Mouse (Mus musculus): ENCODE data around the gene Tnks2.
"Not testable (repeated sequence)": the region's sequence is repeated elsewhere in the genome, so short reads cannot be mapped to it uniquely, and the experiment has no call there.

Tnks2 gene

GRCm38 (mm10) chr19:36822701-36823100 lies 11.3 kb upstream of the Tnks2 start:
- DNase-seq (ENCODE audit: low spot score) = no peak

- no peak for DNase-seq (ENCODE audit: low spot score)
These were observed 6.4 kb upstream of the Tnks2 start for GRCm38 (mm10) chr19:36827650-36828049.

GRCm38 (mm10) chr19:36828322-36828721 lies 5.7 kb upstream of the Tnks2 start:
- DNase-seq (ENCODE audit: low spot score) = no peak

- no peak for DNase-seq (ENCODE audit: low spot score)
These were observed 863 bp upstream of the Tnks2 start for GRCm38 (mm10) chr19:36832951-36833787.

GRCm38 (mm10) chr19:36834532-36835431 lies 750 bp downstream of the Tnks2 start:
- no peak for DNase-seq (ENCODE audit: low spot score)

GRCm38 (mm10) chr19:36836035-36836434 lies 2.0 kb downstream of the Tnks2 start:
- DNase-seq (ENCODE audit: low spot score) = no peak

- DNase-seq (ENCODE audit: low spot score) = no peak
These were observed 6.3 kb downstream of the Tnks2 start for GRCm38 (mm10) chr19:36840301-36840700.

GRCm38 (mm10) chr19:36843866-36844265 lies 9.8 kb downstream of the Tnks2 start:
- DNase-seq (ENCODE audit: low spot score) = no peak

GRCm38 (mm10) chr19:36845924-36846323 lies 11.9 kb downstream of the Tnks2 start:
- no peak for DNase-seq (ENCODE audit: low spot score)

- DNase-seq (ENCODE audit: low spot score) = no peak
These were observed 19.8 kb downstream of the Tnks2 start for GRCm38 (mm10) chr19:36853831-36854230.

- no peak for DNase-seq (ENCODE audit: low spot score)
These were observed 23.8 kb downstream of the Tnks2 start for GRCm38 (mm10) chr19:36857851-36858250.

GRCm38 (mm10) chr19:36860393-36860792 lies 26.4 kb downstream of the Tnks2 start:
- no peak for DNase-seq (ENCODE audit: low spot score)

- no peak for DNase-seq (ENCODE audit: low spot score)
These were observed 31.9 kb downstream of the Tnks2 start for GRCm38 (mm10) chr19:36865905-36866304.

- no peak for DNase-seq (ENCODE audit: low spot score)
These were observed 33.4 kb downstream of the Tnks2 start for GRCm38 (mm10) chr19:36867416-36867815.

- not testable (repeated sequence) for DNase-seq (ENCODE audit: low spot score)
These were observed 34.6 kb downstream of the Tnks2 start for GRCm38 (mm10) chr19:36868675-36869074.

GRCm38 (mm10) chr19:36874651-36875050 lies 40.6 kb downstream of the Tnks2 start:
- no peak for DNase-seq (ENCODE audit: low spot score)

- DNase-seq (ENCODE audit: low spot score) = no peak
These were observed 43.3 kb downstream of the Tnks2 start for GRCm38 (mm10) chr19:36877329-36877728.

GRCm38 (mm10) chr19:36878743-36879495 lies 44.9 kb downstream of the Tnks2 start:
- no peak for DNase-seq (ENCODE audit: low spot score)

- no peak for DNase-seq (ENCODE audit: low spot score)
These were observed 49.1 kb downstream of the Tnks2 start for GRCm38 (mm10) chr19:36883119-36883518.

- DNase-seq (ENCODE audit: low spot score) = no peak
These were observed 52.3 kb downstream of the Tnks2 start for GRCm38 (mm10) chr19:36886316-36886715.

GRCm38 (mm10) chr19:36887706-36888105 lies 53.7 kb downstream of the Tnks2 start:
- no peak for DNase-seq (ENCODE audit: low spot score)

- no peak for DNase-seq (ENCODE audit: low spot score)
These were observed 57.7 kb downstream of the Tnks2 start for GRCm38 (mm10) chr19:36891746-36892145.

Measured in left cerebral cortex, adult 11 months (tissue).